Mouse (Mus musculus) brain, embryonic 18.5 days (tissue): ENCODE data around the gene Ppp1r26.

Experiments used
- DNase-seq: peaks from one replicate; pipeline ENCODE4 v3.0.0-alpha.2; 2012; ENCODE audit warnings: low read depth, low spot score

The Ppp1r26 gene

GRCm38 (mm10) chr2:28496671-28497070 lies 50.1 kb downstream of the Ppp1r26 start, which contains the start of gene Gbgt1:
TSS of gene Gbgt1 (plus strand) at chr2:28496891.
- DNase-seq = no peak

GRCm38 (mm10) chr2:28497561-28497960 lies 51.0 kb downstream of the Ppp1r26 start:
- DNase-seq = no peak

- no peak for DNase-seq
Observed at GRCm38 (mm10) chr2:28498431-28498830, 51.8 kb downstream of the Ppp1r26 start.

- no peak for DNase-seq
Observed at GRCm38 (mm10) chr2:28502987-28503386, 56.4 kb downstream of the Ppp1r26 start.

- DNase-seq = no peak
Observed at GRCm38 (mm10) chr2:28504676-28505075, 58.1 kb downstream of the Ppp1r26 start.
